Mouse (Mus musculus): ENCODE data around the gene 4930452B06Rik. TPM values are rescaled to one million over a fixed set of nuclear protein-coding genes. Genes with fewer than 3 reads are reported as not detected.

Gene 4930452B06Rik
- polyA plus RNA-seq, 1 experiment from 2014 or later = 6.2 TPM

DNA sequence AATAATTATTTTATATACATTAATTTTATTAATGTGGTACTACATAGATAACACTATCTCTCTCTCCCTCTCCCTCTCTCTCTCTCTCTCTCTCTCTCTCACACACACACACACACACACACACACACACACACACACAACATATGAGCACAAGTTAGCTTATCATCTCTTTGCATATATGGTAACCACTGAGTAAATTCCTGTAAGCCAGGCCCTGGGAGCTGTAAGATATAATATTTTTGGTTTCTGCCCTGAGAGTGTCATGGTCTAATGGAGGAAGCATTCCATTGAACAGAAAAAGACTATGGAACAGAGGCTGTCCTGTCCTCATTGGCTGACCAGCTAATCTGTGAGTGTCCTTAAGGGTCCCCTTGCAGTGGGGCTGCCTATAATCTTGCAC lies 216.7 kb downstream of the 4930452B06Rik start:
- Histone ChIP-seq H3K9ac (no peak overlapping the region), H3K9me3 (no peaks in the 10 kb centered on the region), H3K4me1 (no peaks in the 10 kb centered on the region), H3K36me3 (no peaks in the 10 kb centered on the region), H3K4me2 (no peak overlapping the region), H3K27me3 (no peaks in the 10 kb centered on the region), H3K4me3 (no peak overlapping the region), H3K27ac (no peak overlapping the region)
- no peak for ATAC-seq (ENCODE audit: insufficient number of reproducible peaks, insufficient read depth, low FRiP score, low TSS enrichment, low read depth)

DNA sequence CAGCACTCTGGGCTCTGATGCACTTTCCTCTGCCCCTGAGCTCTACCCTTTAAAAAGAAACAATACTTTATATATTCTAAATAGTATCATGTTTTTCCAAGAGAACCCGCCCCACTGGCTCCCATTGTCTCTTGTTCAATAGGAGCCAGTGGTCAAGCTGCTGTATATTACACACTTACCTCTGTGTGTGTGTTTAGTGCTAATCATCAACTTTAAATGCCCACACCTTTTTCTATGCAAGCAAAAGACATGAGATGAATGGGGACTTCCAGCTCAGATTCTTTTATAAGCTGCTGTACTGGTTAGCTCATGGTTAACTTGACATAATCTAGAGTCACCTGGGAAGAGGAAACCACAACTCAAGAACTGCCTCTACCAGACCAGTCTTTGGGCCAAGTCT lies 218.7 kb downstream of the 4930452B06Rik start:
- Histone ChIP-seq H3K4me2 (no peak overlapping the region), H3K27me3 (no peaks in the 10 kb centered on the region), H3K9me3 (no peaks in the 10 kb centered on the region), H3K9ac (no peak overlapping the region), H3K36me3 (no peaks in the 10 kb centered on the region), H3K27ac (no peak overlapping the region), H3K4me1 (no peaks in the 10 kb centered on the region), H3K4me3 (no peak overlapping the region)
- 85% methylated on average over 1 of the region's 1 CpGs for WGBS
- no peak for ATAC-seq (ENCODE audit: insufficient number of reproducible peaks, insufficient read depth, low FRiP score, low TSS enrichment, low read depth)

DNA sequence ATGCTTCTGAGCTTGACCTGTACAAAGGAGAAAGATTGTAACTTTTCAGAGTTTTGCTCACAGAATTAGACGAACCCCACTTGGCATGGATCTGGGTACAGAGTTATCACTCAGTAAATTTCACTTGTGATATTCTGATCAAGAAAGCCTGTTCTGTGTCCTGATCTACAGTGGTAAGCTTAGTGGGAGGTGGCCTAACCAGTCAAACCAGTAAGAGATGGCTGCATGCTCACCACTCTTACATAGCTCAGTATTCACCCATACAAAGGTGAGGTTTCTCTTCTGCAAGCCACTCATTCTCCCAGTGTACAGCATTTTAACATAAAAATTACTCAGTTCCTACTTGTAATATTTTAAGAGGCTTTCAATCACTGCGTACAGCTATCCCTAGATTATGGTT lies 221.7 kb downstream of the 4930452B06Rik start:
- no peaks in the 10 kb centered on the region for H3K9me3 ChIP-seq
- no peak overlapping the region for H3K4me2 ChIP-seq
- H3K27me3 ChIP-seq = no peaks in the 10 kb centered on the region
- no peaks in the 10 kb centered on the region for H3K36me3 ChIP-seq
- no peak for ATAC-seq (ENCODE audit: insufficient number of reproducible peaks, insufficient read depth, low FRiP score, low TSS enrichment, low read depth)
- H3K9ac ChIP-seq = no peak overlapping the region
- H3K4me1 ChIP-seq = no peaks in the 10 kb centered on the region
- H3K4me3 ChIP-seq = no peak overlapping the region
- WGBS = 84% methylated on average over 2 of the region's 2 CpGs
- no peak overlapping the region for H3K27ac ChIP-seq

DNA sequence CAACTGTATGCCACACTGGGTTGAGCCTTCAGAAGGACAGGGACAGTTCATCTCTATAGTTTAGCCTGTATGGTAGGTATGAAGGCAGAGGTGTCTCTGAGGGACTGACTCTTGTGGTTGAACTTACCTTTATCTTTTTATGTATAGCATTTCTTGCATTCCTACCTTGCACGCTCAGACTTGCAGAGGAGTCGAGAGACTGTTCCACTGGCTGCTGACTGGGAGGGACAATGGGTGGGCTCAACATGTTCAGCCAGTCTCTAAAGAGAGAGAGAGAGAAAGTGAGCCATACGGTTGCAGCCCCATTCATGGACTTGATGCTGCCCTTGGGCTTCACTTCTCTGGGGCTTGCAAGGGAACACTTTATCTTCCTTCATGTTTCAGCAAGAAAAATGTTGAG lies 223.3 kb downstream of the 4930452B06Rik start:
- Histone ChIP-seq H3K36me3 (no peaks in the 10 kb centered on the region), H3K4me1 (no peaks in the 10 kb centered on the region), H3K9me3 (no peaks in the 10 kb centered on the region), H3K9ac (no peak overlapping the region), H3K4me3 (no peak overlapping the region), H3K27ac (no peak overlapping the region), H3K27me3 (no peaks in the 10 kb centered on the region), H3K4me2 (no peak overlapping the region)
- ATAC-seq (ENCODE audit: insufficient number of reproducible peaks, insufficient read depth, low FRiP score, low TSS enrichment, low read depth) = no peak
- WGBS = 71% methylated on average over 3 of the region's 3 CpGs

DNA sequence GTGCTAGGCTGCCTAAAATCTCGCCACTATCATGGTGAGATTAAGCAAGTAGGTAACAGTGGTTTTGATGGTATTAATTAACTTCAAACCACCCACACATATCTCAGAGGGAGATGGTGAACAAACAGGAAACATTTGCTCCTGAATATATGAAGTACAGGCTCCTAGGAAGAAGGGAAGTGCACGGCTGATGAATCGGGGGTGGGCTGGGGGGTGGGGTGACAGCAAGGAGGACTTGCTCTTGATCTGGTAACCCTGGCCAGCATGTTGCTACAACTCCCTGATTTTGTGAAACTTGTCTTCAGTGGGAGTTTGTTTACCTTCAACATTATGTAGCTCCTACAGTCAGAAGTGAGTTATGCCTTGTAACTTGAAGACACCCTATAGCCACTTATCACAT lies 224.4 kb downstream of the 4930452B06Rik start:
- H3K4me3 ChIP-seq = no peak overlapping the region
- H3K27ac ChIP-seq = no peak overlapping the region
- H3K4me1 ChIP-seq = no peaks in the 10 kb centered on the region
- 41% methylated on average over 3 of the region's 3 CpGs for WGBS
- H3K4me2 ChIP-seq = no peak overlapping the region
- no peaks in the 10 kb centered on the region for H3K36me3 ChIP-seq
- H3K9ac ChIP-seq = no peak overlapping the region
- no peaks in the 10 kb centered on the region for H3K27me3 ChIP-seq
- no peaks in the 10 kb centered on the region for H3K9me3 ChIP-seq
- no peak for ATAC-seq (ENCODE audit: insufficient number of reproducible peaks, insufficient read depth, low FRiP score, low TSS enrichment, low read depth)

DNA sequence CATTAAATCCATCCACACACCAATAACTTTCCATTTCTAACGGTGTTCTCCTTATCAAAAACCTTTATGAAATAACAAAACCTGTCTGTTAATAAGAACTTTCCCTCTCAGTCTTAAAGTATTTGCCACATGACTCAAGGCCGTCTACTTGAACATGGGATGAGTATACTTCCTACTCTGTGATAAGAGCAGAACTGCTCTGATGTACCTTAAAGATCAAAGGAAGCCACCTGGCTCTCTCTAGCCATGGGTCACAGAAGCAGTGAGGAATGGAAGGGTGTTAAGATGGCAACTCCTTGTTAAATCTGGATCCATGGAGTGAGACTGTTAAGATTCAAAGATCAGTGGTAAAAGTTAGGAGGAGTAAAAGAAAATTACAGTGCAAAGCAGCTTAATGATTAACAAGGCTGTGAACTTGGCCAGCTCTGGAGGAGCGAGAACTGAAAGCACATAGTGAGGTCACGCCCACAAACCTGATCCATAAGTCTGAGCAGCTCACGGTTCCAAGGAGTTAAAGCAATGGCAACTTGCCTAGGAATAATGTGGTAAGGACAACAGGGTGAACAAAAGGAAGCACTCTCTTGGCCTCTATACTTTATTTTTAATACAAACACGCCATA lies 235.3 kb downstream of the 4930452B06Rik start:
- Histone ChIP-seq H3K4me3 (no peak overlapping the region), H3K4me1 (no peaks in the 10 kb centered on the region), H3K27me3 (no peaks in the 10 kb centered on the region), H3K4me2 (no peak overlapping the region), H3K9ac (no peak overlapping the region), H3K9me3 (no peaks in the 10 kb centered on the region), H3K36me3 (no peaks in the 10 kb centered on the region), H3K27ac (no peak overlapping the region)
- no peak for ATAC-seq (ENCODE audit: insufficient number of reproducible peaks, insufficient read depth, low FRiP score, low TSS enrichment, low read depth)
- 76% methylated on average over 6 of the region's 6 CpGs for WGBS

DNA sequence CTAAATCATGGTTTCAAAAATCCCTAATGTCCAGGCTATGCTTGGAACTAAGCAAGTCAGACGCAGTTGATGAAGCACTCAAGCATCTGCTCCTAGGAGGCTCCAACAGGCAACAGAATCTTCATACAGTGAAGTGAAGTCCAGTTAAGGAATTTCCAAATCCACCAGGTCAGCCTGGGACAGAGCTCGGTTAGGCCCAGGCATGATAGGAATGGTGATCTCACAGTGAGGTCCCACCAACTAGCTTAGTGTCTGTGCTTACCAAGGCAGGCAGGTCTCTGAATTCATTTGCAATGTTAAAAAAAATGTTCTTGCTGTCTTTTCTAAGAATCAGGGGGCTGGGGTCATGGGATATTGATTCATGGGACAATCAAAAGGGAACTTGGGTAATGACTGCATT lies 236.3 kb downstream of the 4930452B06Rik start:
- 79% methylated on average over 2 of the region's 2 CpGs for WGBS

DNA sequence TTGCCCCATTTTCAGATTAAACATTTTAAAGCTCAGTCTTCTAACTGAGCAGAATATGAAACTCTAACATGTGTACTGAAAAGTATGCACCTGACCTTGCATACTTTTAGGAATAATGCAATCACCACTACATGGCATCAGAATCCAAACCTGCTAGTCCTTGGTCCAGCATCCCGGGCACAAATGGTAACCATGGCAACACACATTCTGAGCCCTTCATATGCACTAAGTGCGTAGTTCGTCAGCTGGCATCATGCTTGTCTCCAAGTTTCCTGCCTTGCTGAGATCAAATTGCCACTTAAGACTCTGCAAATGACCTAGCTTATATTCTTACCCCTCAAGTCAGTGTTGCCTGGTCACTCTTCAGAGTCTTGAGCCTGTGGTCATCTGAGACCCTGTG lies 243.2 kb downstream of the 4930452B06Rik start:
- no peaks in the 10 kb centered on the region for H3K27me3 ChIP-seq
- H3K9ac ChIP-seq = no peak overlapping the region
- H3K9me3 ChIP-seq = no peaks in the 10 kb centered on the region
- H3K27ac ChIP-seq = no peak overlapping the region
- no peak for ATAC-seq (ENCODE audit: insufficient number of reproducible peaks, insufficient read depth, low FRiP score, low TSS enrichment, low read depth)
- H3K4me1 ChIP-seq = peaks cover 15% of the 10 kb centered on the region
- no peak overlapping the region for H3K4me3 ChIP-seq
- H3K4me2 ChIP-seq = no peak overlapping the region
- WGBS = 78% methylated on average over 3 of the region's 3 CpGs
- no peaks in the 10 kb centered on the region for H3K36me3 ChIP-seq

More for the DNA sequence above, 236.3 kb downstream of the 4930452B06Rik start:
- H3K27ac ChIP-seq = no peak overlapping the region
- no peak overlapping the region for H3K4me2 ChIP-seq
- no peaks in the 10 kb centered on the region for H3K9me3 ChIP-seq
- no peaks in the 10 kb centered on the region for H3K4me1 ChIP-seq
- no peak for ATAC-seq (ENCODE audit: insufficient number of reproducible peaks, insufficient read depth, low FRiP score, low TSS enrichment, low read depth)
- no peak overlapping the region for H3K4me3 ChIP-seq
- H3K27me3 ChIP-seq = no peaks in the 10 kb centered on the region
- no peak overlapping the region for H3K9ac ChIP-seq
- no peaks in the 10 kb centered on the region for H3K36me3 ChIP-seq

DNA sequence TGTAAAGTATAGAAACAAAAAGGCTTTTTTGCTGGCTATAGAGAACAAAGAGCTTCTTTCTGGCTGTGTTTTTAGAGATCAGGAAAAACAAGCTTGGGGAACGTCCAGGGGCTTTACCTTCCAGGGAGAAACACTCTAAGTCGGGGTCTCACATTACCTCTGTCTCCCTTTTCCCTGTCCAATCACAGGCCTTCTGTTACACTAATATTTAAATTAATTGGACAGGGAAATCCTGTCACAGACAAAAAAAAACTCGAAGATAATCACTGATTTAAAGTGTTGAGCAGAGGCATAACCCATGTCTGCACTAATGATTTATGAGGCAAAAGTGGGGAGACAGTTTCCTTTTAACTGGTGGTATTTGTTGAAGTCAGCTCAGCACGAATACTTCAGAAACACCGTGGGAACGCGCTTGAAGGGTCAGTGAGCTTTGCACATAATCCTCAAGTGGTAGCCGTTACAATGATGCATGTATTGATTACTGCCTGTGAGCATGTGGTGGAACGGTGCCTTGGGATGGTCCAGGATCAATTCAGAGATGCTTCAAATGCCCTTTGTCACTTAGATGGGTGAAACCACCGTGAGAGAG lies 244.7 kb downstream of the 4930452B06Rik start:
- 19% methylated on average over 10 of the region's 10 CpGs for WGBS
- Histone ChIP-seq H3K4me3 (0 out of 2 replicates have a peak overlapping the region, but pooled peaks have one; percentile 1), H3K36me3 (no peaks in the 10 kb centered on the region), H3K4me1 (peaks cover 15% of the 10 kb centered on the region), H3K4me2 (peak overlapping the region; percentile 46), H3K27me3 (no peaks in the 10 kb centered on the region), H3K27ac (peak overlapping the region; percentile 78), H3K9ac (no peak overlapping the region), H3K9me3 (no peaks in the 10 kb centered on the region)
- ATAC-seq (ENCODE audit: insufficient number of reproducible peaks, insufficient read depth, low FRiP score, low TSS enrichment, low read depth) = no peak

DNA sequence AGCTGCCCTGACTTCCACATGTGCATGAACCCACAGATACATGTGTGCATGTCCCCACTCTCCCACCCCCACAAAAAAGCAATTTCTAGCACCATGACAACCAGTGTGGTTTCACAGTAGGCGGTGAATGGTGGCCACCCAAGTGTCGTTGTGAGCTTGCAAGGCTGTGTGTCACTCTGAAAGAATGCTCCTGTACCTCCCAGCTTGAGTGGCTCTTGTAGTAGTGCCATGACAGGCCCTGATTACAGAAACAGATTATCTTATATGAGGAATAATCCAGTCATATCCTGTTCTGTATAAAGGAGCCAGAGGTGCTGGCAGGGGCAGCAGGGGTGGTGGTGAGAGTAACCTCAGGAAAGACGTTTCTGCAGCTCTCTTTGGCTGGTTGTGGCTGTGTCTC lies 247.4 kb downstream of the 4930452B06Rik start:
- Histone ChIP-seq H3K4me2 (no peak overlapping the region), H3K36me3 (no peaks in the 10 kb centered on the region), H3K9ac (no peak overlapping the region), H3K9me3 (no peaks in the 10 kb centered on the region), H3K27ac (no peak overlapping the region), H3K4me1 (peaks cover 15% of the 10 kb centered on the region), H3K4me3 (no peak overlapping the region), H3K27me3 (no peaks in the 10 kb centered on the region)
- 52% methylated on average over 3 of the region's 3 CpGs for WGBS
- ATAC-seq (ENCODE audit: insufficient number of reproducible peaks, insufficient read depth, low FRiP score, low TSS enrichment, low read depth) = no peak

DNA sequence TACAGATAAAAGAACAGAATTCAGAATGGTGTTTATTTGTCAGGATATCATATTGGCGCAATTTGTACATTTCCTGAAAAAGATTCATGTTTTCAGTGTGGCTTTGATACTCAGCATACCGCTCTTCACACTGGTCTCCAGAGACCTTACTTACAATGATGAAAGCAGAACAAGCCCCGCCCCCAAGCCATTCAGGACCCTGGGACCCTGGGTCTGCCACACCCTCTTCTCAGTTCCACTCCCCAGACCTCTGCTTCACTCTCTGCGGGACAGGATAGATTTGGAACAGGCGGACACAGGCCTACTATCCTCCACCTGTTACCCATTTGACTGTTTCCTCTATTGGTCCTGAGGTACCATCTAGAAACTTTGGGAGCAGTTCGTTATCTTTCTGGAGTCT lies 260.1 kb downstream of the 4930452B06Rik start:
- H3K4me2 ChIP-seq = no peak overlapping the region
- no peaks in the 10 kb centered on the region for H3K27me3 ChIP-seq
- no peak overlapping the region for H3K9ac ChIP-seq
- no peaks in the 10 kb centered on the region for H3K9me3 ChIP-seq
- 45% methylated on average over 6 of the region's 6 CpGs for WGBS
- no peak for ATAC-seq (ENCODE audit: insufficient number of reproducible peaks, insufficient read depth, low FRiP score, low TSS enrichment, low read depth)
- H3K36me3 ChIP-seq = no peaks in the 10 kb centered on the region
- no peak overlapping the region for H3K4me3 ChIP-seq
- peaks cover 5% of the 10 kb centered on the region; the same call in 1 of the 2 replicates for H3K4me1 ChIP-seq
- H3K27ac ChIP-seq = no peak overlapping the region

DNA sequence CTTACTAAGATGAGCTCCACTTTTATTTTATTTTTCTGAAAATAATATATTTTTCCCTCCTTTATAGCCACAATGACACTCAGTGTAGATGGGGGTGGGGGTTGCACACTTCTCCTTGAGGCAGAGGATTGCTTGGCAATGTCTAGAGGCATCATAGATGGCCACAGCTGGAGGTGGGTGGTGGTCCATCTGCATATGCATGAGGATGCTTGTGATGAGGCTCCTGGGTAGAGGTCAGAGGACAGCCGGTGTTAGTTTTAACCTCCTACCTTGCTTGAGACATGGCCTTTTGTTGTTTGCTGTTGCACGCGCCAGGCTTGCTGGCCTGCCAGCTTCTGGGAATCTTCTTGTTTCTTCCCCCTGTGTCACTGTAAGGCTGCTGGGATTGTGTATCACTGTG lies 262.7 kb downstream of the 4930452B06Rik start:
- Histone ChIP-seq H3K27ac (no peak overlapping the region), H3K4me1 (peaks cover 5% of the 10 kb centered on the region; the same call in 1 of the 2 replicates), H3K36me3 (no peaks in the 10 kb centered on the region), H3K27me3 (no peaks in the 10 kb centered on the region), H3K4me2 (no peak overlapping the region), H3K9ac (no peak overlapping the region), H3K4me3 (no peak overlapping the region), H3K9me3 (no peaks in the 10 kb centered on the region)
- no peak for ATAC-seq (ENCODE audit: insufficient number of reproducible peaks, insufficient read depth, low FRiP score, low TSS enrichment, low read depth)
- WGBS = 83% methylated on average over 3 of the region's 3 CpGs
